Mouse (Mus musculus): Measurements from ENCODE around the gene Spcs2.
"Not testable (repeated sequence)": the region's sequence is repeated elsewhere in the genome, so short reads cannot be mapped to it uniquely, and the experiment has no call there.

Spcs2 gene

DNA sequence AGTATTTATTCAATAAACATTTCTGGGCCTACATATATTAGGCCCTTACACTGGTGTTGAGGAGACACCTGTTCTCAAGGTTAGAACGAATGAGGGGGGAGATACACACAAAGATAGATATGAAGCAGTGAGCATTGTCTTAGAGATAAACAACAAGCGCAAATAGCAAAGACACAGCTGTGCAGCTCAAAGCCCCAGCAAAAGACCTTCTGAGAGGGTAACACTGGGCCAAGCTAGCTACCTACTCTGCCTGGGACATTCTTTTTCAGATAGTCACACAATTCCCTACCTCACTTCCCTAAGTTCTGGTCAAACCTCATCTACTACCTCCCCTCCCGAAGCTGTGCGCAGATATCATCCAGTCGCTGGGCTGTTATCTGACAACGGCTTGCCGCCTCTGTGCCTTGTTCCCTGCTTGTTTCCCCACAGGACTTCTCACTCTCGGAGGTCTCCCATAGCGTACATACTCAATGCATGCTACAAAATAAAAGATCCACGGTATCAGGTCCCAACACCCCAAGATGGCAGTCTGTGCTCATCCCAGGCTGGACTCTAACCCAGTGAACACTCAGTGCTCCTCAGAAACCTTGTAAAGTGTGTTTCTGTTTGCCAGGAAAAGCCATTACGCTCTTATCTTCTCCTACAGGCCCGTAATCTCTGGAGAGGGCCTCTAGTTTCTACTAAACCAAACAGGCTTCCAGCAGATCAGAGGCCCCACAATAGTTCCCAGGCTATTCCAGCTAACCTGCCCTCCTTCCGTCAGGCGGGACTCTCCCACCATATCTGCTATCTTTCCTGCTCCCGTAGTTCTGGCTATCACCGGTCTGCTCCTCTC lies 38.4 kb downstream of the Spcs2 start:
- peak; percentile 39 for DNase-seq (ENCODE audit: extremely low read depth, low read depth)

DNA sequence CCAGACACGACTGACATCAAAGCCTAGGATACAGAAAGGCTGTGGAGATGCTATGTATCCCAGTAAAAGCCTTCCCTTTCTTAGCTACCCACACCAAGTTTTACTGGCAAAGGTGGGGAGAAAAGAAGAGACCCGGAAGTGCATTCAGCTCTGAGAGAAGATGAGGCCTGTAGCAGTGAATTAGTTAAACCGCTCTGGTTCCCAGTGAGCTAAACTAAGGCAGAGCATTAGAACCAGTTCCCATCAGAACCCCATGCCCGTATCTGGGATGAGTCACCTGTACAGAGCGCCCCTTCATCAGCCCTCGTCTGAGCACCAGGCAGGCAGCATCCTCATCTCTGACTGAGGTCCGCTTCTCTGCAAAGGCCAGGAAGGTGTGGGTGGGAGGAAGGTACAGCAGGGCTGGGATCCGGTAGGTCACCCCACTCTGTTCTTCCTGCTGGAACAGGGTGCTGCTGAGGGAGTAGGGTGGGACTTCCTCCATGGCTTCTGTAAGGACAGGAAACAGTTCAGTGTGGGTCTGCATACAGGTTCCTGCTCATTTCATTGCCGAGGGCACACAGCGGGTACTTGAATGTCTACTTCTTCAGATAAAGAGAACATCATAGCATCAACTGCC lies 40.1 kb downstream of the Spcs2 start:
- no peak for DNase-seq (ENCODE audit: extremely low read depth, low read depth)

- DNase-seq (ENCODE audit: extremely low read depth, low read depth): peak; percentile 50
Observed at GRCm38 (mm10) chr7:99822426-99822825, 40.8 kb downstream of the Spcs2 start.

DNA sequence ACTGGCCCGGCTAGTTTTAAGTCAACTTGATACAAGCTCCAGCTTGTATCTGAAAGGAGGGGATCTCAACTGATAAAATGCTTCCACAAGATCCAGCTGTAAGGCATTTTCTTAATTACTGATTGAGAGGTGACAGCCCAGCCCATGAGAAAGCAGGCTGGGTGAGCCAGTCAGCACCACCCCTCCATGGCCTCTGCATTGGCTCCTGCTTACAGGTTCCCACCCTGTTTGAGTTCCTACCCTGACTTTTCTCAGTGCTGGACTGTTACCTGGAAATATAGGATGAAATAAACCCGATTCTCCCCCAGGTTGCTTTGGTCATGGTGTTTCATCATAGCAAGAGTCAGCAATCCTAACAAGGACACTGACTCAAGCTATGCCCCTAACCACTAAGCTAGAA lies 41.3 kb downstream of the Spcs2 start:
- no peak for DNase-seq (ENCODE audit: extremely low read depth, low read depth)

DNA sequence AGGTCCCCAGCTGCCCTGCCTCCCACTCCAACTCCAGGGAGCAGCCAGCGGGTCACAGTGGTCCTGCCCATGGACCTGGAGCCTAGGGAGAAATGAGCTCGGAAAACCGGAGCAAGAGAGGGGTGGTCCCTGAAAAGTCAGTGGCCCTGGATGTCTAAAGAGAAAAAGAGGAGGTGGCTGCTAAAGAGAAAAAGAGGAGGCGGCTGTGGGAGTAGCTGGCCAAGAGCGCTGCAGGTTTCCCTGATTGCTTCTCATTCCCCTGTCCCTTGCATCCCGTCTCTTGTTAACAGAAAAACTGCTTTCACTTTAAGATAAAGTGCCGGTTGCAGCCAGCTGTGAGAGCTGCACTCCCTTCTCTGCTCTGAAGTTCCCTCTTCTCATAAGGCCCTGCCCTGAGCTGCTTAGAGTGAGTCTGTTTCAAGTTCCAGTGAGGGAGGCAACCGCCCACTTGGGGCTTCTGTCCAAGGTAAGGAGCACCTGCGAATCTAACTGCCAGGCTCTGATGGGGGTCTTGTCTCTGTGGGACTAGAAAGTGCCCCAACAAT lies 45.0 kb downstream of the Spcs2 start:
- not testable (repeated sequence) for DNase-seq (ENCODE audit: extremely low read depth, low read depth)

DNA sequence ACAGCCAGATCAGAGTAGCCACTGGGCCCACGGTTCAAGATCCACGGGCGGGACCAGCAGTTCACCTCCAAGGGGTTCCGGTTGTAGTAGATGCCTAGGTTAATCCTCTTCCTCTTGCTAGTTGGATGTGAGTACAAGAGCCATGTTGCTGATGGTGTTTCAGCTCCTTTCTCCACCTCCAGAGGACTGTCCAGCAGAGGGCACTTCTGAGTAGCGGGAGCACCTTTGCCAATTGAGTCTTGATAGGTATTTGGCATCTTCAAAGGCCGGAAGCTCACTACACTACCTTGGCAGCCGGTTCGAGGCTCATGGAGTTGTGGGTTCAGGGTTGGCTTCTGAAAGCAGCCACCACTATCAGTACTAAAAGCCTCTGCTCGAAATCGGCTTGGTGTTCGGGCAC lies 49.9 kb downstream of the Spcs2 start:
- DNase-seq (ENCODE audit: extremely low read depth, low read depth): no peak

DNA sequence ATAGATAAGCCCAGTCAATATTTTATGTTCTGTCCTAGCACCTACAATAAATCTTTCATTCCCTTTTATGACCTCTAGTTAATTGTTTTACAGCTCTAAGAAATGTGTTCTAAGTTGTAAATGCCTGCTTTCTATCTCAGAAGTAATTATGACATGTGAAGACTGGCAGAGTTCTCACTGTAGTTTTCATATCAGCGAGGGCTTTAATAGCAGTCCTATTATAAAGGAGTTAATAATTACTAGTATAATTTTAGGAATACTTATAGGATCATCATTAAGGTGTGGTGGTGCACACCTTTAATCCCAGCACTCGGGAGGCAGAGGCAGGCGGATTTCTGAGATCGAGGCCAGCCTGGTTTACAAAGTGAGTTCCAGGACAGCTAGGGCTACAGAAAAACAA lies 51.6 kb downstream of the Spcs2 start:
- no peak for DNase-seq (ENCODE audit: extremely low read depth, low read depth)

GRCm38 (mm10) chr7:99810814-99811213 lies 52.4 kb downstream of the Spcs2 start:
- no peak for DNase-seq (ENCODE audit: extremely low read depth, low read depth)

- not testable (repeated sequence) for DNase-seq (ENCODE audit: extremely low read depth, low read depth)
Observed at GRCm38 (mm10) chr7:99807043-99807442, 56.2 kb downstream of the Spcs2 start.

- no peak for DNase-seq (ENCODE audit: extremely low read depth, low read depth)
Observed at GRCm38 (mm10) chr7:99805340-99805739, 57.9 kb downstream of the Spcs2 start.

- DNase-seq (ENCODE audit: extremely low read depth, low read depth): not testable (repeated sequence)
Observed at GRCm38 (mm10) chr7:99804033-99804432, 59.2 kb downstream of the Spcs2 start.

- no peak for DNase-seq (ENCODE audit: extremely low read depth, low read depth)
Observed at GRCm38 (mm10) chr7:99803535-99803934, 59.7 kb downstream of the Spcs2 start.

GRCm38 (mm10) chr7:99799118-99799517 lies 64.1 kb downstream of the Spcs2 start:
- DNase-seq (ENCODE audit: extremely low read depth, low read depth): no peak

GRCm38 (mm10) chr7:99797911-99798647 lies 65.2 kb downstream of the Spcs2 start:
- no peak for DNase-seq (ENCODE audit: extremely low read depth, low read depth)

DNA sequence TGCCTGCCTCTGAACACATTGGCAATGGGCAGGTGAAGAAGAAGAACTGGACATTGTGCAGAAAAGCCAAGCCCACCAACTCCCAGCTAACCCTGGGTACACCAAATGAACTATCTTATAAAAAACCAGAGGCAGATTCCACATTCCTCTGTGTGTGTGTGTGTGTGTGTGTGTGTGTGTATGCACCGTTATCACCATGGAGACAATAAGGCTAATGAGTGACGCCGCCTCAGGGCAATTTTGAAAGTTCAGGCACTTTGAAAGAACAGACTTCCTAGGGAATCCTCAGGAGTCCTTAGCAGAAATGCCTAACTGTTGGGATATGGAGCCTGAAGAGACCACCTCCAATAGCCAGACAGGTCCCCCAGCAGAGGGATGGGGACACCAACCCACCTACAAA lies 66.0 kb downstream of the Spcs2 start:
- DNase-seq (ENCODE audit: extremely low read depth, low read depth): no peak

DNA sequence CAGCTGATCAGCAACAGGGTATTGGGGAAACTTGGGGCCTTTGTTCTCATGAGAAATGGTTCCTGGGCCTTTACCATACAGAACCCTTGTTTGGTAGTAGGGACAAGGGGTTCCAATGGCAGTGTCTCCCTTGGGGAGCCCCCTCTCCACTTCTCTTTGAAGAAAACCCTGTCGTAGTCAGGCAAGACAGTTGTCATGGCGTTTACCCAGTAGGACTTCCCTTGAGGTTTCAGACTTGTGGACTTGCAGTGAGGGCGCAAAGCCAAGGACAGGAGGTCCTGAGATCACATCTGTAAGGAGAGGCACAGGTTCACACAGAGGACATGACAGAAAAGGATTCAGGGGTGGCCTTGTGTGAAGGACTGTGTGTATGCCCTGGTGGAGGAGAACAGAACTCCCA lies 66.8 kb downstream of the Spcs2 start:
- DNase-seq (ENCODE audit: extremely low read depth, low read depth): no peak

DNA sequence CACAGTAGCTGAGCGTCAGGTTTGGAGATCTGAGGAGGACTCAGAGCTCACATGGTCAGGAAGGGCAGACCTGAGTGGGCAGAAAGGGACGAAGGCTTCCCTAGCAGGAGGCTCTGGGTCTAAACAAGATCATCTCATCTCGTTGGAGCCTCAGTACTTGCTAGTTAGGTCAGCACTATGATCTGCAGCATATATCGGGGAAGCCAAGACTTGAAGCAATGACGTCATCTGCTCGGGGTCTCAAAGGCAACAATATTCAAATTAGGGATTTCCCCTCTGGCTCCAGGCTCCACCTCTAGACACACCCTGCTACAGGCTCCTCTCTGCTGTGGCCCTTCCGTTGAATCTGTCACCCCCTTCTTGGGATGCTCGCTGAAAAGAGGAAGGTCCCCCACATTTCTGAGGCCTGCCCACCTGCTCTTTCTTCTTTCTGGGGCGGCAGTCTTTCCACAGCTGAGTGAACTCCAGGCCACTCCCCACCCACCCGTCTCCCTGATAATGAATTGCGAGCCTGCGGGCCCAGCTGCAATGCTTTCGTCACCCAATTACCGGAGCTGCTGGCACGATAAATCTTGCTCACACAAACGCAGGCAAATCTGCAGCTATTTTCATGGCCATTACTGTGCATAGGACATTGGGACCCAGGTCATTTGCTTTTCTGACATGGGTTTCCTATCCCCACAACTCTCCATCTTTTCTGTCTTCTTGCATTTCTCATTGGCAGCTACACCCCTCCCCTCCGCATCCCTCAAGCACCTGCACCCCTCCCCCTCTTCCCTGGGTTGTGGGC lies 67.9 kb downstream of the Spcs2 start:
- no peak for DNase-seq (ENCODE audit: extremely low read depth, low read depth)

DNA sequence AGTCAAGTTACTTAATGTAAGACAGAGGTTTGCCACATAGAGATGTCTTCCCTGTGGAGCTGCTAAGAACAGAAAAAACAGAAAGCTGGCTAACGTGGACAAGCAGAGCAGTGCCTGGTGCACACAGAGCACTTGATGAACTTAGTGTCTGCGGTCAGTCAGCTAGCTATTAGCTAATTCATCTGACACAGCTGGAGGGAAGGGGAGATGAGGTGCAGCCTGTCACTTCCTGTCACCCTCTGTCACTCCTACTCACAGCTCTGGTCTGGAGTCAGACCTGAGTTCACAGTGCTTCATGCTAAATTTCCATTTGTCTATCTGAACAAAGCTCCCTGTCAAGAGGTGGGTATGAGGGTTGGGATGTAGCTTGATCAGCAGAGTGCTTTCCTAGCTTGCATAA lies 69.2 kb downstream of the Spcs2 start:
- DNase-seq (ENCODE audit: extremely low read depth, low read depth): no peak

- no peak for DNase-seq (ENCODE audit: extremely low read depth, low read depth)
Observed at GRCm38 (mm10) chr7:99790816-99791215, 72.4 kb downstream of the Spcs2 start.

- DNase-seq (ENCODE audit: extremely low read depth, low read depth): no peak
Observed at GRCm38 (mm10) chr7:99788563-99788962, 74.7 kb downstream of the Spcs2 start.

DNA sequence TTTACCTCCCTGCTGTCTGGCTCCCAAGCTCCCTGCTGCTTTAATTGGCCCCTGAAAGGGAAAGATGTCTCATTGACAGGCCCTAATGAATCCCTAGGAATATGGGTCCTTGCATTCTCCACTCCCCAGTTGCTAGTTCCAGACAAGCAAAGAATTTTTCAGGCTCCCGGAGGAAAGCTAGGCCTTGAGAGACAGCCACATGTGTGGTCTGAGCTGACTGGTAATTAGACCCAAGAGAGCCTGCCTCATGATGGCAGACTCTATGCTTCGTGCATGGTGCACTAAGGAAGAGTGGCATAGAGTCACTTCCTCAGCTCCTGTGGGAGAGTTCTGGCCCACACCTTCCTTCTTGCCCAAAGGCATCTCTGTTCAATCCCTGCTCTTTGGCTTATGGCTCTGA lies 75.3 kb downstream of the Spcs2 start:
- no peak for DNase-seq (ENCODE audit: extremely low read depth, low read depth)
